Mouse (Mus musculus): ENCODE measurements around the gene Insyn1. TPM values are rescaled to one million over a fixed set of nuclear protein-coding genes. Genes with fewer than 3 reads are reported as not detected.

Gene Insyn1
- polyA plus RNA-seq (2014; fragmentation: Illumina TruSeq; extraction: RNeasy Lipid Tissue Mini Kit (QIAGEN cat#74804); ENCODE audit: low read depth, low replicate concordance) = 25.9 TPM

DNA sequence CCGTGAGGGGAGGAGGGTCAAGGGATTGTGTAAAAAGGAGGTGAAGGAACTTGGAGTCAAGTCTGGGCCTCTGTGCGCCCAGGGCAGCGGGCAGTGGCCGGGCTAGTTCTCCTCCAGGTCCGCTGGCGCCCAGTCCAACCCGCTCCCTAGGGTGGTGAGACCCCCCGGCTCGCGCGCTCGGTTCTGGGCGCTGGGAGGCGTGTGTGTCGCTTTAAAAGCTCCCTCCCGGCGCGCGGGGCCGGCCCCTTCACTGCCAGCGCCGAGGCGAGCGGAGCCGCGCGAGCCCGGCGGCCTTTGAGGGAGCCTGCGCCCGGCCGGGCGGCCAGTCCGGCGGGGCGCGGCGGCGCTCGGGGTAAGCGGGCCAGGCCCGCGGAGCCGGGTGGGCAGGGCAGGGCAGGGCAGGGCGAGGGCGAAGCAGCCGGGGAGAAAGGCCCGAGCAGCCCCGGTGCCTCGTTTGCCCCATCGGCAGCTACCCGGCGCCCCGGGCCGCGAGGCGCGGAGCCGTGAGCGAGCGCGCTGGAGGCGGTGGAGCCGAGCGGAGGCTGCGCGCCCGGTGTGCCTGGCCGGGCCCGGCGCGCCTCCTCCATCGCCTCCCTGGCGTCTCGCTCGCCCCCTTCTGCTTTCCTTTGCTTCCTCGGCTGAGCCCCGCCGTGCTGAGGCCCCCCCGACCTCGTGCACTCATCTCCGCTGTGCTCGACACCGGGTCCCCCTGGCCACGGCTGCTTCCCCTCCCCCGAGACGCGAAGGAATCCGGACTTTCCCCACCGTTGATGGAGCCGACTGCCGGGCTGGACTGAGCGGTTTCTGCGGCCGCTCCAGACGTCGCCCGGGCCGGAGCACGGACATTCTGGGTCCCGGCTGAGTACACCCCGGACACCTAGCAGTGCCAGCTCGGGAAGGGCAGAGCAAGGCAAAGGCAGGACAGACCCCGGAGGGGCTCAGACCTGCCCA lies at the start of gene Insyn1:
Insyn1 (plus strand) TSS at position 753 of the 951 bp plus-strand sequence.

Other genes starting within 250 kb of the Insyn1 start
- 10.6 TPM for gene Pml, start 238.8 kb upstream of the Insyn1 start, polyA plus RNA-seq (2014; fragmentation: Illumina TruSeq; extraction: RNeasy Lipid Tissue Mini Kit (QIAGEN cat#74804); ENCODE audit: low read depth, low replicate concordance)
- 21.8 TPM for gene Stoml1, start 235.4 kb upstream of the Insyn1 start, polyA plus RNA-seq (2014; fragmentation: Illumina TruSeq; extraction: RNeasy Lipid Tissue Mini Kit (QIAGEN cat#74804); ENCODE audit: low read depth, low replicate concordance)
- 27.4 TPM for gene Loxl1, start 175.4 kb upstream of the Insyn1 start, polyA plus RNA-seq (2014; fragmentation: Illumina TruSeq; extraction: RNeasy Lipid Tissue Mini Kit (QIAGEN cat#74804); ENCODE audit: low read depth, low replicate concordance)
- gene Tbc1d21, start 118.1 kb upstream of the Insyn1 start, polyA plus RNA-seq (2014; fragmentation: Illumina TruSeq; extraction: RNeasy Lipid Tissue Mini Kit (QIAGEN cat#74804); ENCODE audit: low read depth, low replicate concordance) = not detected
- gene Cd276, start 66.8 kb downstream of the Insyn1 start, polyA plus RNA-seq (2014; fragmentation: Illumina TruSeq; extraction: RNeasy Lipid Tissue Mini Kit (QIAGEN cat#74804); ENCODE audit: low read depth, low replicate concordance) = 3.6 TPM
- gene Nptn, start 93.6 kb downstream of the Insyn1 start, polyA plus RNA-seq (2014; fragmentation: Illumina TruSeq; extraction: RNeasy Lipid Tissue Mini Kit (QIAGEN cat#74804); ENCODE audit: low read depth, low replicate concordance) = 202 TPM

Measured in heart, adult 10 weeks (tissue).